Mouse (Mus musculus): Measurements from ENCODE around the gene Olfr613. TPM values are rescaled to one million over a fixed set of nuclear protein-coding genes. Genes with fewer than 3 reads are reported as not detected.
"Not testable (repeated sequence)": the region's sequence is repeated elsewhere in the genome, so short reads cannot be mapped to it uniquely, and the experiment has no call there.

Gene Olfr613
- not detected for total RNA-seq (2022)

GRCm38 (mm10) chr7:103547774-103548173 is at the start of gene Olfr613:
Olfr613 (plus strand) TSS chr7:103548074.
- DNase-seq = no peak

- no peak for DNase-seq
These were observed 35.9 kb upstream of the Olfr613 start, which contains the start of gene Olfr610 for GRCm38 (mm10) chr7:103512022-103512421. Olfr610 (minus strand) TSS chr7:103512122.

DNA sequence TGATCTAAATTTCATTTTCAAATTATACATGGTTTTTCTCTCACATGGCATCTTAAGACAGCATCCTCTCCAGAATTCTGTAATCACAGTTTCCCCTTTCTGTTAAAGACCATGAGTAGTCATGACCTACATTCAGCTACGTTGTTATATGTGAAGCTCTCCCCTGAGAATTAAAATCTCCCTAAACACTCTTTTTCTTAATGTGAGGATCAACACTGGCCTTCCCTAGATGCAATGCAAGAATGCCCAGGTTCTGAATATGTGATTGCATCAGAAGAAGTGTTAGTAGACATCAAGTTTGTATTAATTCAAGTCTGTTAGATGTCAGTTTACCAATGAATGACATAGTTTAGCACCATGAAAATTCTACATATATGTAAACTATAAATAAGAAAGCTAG is 27.1 kb upstream of the Olfr613 start, which contains the start of gene Olfr611:
Olfr611 (minus strand) TSS at position 101 of the 400 bp plus-strand sequence.
- DNase-seq = not testable (repeated sequence)

DNA sequence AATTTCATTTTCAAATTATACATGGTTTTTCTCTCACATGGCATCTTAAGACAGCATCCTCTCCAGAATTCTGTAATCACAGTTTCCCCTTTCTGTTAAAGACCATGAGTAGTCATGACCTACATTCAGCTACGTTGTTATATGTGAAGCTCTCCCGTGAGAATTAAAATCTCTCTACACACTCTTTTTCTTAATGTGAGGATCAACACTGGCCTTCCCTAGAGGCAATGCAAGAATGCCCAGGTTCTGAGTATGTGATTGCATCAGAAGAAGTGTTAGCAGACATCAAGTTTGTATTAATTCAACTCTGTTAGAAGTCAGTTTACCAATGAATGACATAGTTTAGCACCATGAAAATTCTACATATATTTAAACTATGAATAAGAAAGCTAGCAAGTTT is 5.3 kb upstream of the Olfr613 start, which contains the start of gene Olfr612:
Olfr612 (minus strand) TSS at position 101 of the 400 bp plus-strand sequence.
- DNase-seq = not testable (repeated sequence)

DNA sequence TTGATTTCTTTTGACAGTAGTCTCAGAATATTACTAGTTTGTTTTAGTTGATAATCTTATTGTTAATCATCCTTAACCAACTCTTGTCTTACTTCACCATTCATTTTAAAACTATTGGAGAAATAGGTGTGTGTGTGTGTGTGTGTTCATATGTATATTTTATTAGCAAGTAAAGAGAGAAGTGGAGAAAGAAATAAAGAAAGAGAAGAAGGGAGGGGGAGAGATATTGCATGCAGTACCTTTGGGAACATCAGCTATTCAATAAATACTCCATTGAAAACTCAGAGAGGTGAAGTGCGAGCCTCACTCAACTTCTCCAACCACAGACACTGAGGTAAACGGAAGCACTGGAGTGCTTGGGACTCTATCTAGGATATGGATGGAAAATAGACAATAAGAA is 7.9 kb downstream of the Olfr613 start, which contains the start of gene Olfr615:
Olfr615 (plus strand) TSS at position 301 of the 400 bp plus-strand sequence.
- DNase-seq = no peak

GRCm38 (mm10) chr7:103569043-103569442 is 21.2 kb downstream of the Olfr613 start, which contains the start of gene Olfr616:
Olfr616 (minus strand) TSS chr7:103569143.
- no peak for DNase-seq

- no peak for DNase-seq
These were observed 24.9 kb downstream of the Olfr613 start, which contains the start of gene Olfr617 for GRCm38 (mm10) chr7:103572761-103573160. Olfr617 (plus strand) TSS chr7:103573061.

DNA sequence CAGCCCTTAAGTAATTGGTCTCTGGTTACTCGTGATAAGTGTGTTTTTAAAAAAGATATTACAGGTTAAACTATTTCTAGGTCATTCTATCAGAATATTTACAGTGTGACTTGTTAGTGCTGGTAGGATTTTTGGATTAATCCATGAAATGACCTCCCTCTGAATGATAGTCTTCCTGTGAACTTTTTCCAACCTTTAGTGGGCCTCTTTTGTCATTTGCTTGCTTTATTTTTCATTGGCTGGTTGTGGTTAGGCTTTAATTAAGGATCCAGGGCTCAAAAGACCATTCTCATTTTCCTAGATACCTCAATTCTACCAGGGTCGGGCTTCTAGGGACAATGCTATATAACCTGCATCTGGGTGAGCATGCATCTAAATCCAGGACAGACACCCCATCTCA is 41.9 kb downstream of the Olfr613 start, which contains the start of gene Olfr618:
Olfr618 (plus strand) TSS at position 301 of the 400 bp plus-strand sequence.
- no peak for DNase-seq

GRCm38 (mm10) chr7:103600275-103600674 is 52.4 kb downstream of the Olfr613 start, which contains the start of gene Olfr619:
Olfr619 (plus strand) TSS chr7:103600575.
- no peak for DNase-seq

Small RNAs within 50 kb of the gene (microRNA-seq; reads per million reads assigned to microRNA genes)
- gene Gm26506 = 0 reads per million in 2 experiments

Other genes starting within 250 kb of the Olfr613 start
- gene Olfr596, start 242.4 kb upstream of the Olfr613 start, total RNA-seq (2022) = not detected
- gene Olfr597, start 231.8 kb upstream of the Olfr613 start, total RNA-seq (2022) = not detected
- gene Olfr598, start 224.5 kb upstream of the Olfr613 start, total RNA-seq (2022) = not detected
- not detected for gene Olfr599, start 212.2 kb upstream of the Olfr613 start, total RNA-seq (2022)
- gene Olfr600, start 198.4 kb upstream of the Olfr613 start, total RNA-seq (2022) = not detected
- gene Olfr601, start 185.4 kb upstream of the Olfr613 start, total RNA-seq (2022) = not detected
- gene Olfr603, start 161.9 kb upstream of the Olfr613 start, total RNA-seq (2022) = not detected
- gene Usp17lc, start 133.0 kb upstream of the Olfr613 start, total RNA-seq (2022) = not detected
- not detected for gene Olfr605, start 102.6 kb upstream of the Olfr613 start, total RNA-seq (2022)
- gene Olfr606, start 99.0 kb upstream of the Olfr613 start, total RNA-seq (2022) = not detected
- gene Olfr607, start 83.9 kb upstream of the Olfr613 start, total RNA-seq (2022) = not detected
- not detected for gene Olfr608, start 78.2 kb upstream of the Olfr613 start, total RNA-seq (2022)
- gene Olfr609, start 50.0 kb upstream of the Olfr613 start, total RNA-seq (2022) = not detected
- gene Olfr610, start 36.0 kb upstream of the Olfr613 start, total RNA-seq (2022) = not detected
- not detected for gene Olfr611, start 27.2 kb upstream of the Olfr613 start, total RNA-seq (2022)
- not detected for gene Olfr612, start 5.4 kb upstream of the Olfr613 start, total RNA-seq (2022)
- gene Olfr615, start 8.0 kb downstream of the Olfr613 start, total RNA-seq (2022) = not detected
- not detected for gene Olfr616, start 21.1 kb downstream of the Olfr613 start, total RNA-seq (2022)
- not detected for gene Olfr617, start 25.0 kb downstream of the Olfr613 start, total RNA-seq (2022)
- gene Olfr618, start 42.0 kb downstream of the Olfr613 start, total RNA-seq (2022) = not detected
- not detected for gene Olfr619, start 52.5 kb downstream of the Olfr613 start, total RNA-seq (2022)
- gene Olfr620, start 64.5 kb downstream of the Olfr613 start, total RNA-seq (2022) = not detected
- gene Olfr622, start 94.6 kb downstream of the Olfr613 start, total RNA-seq (2022) = not detected
- gene Olfr623, start 115.6 kb downstream of the Olfr613 start, total RNA-seq (2022) = not detected
- gene Olfr624, start 123.1 kb downstream of the Olfr613 start, total RNA-seq (2022) = under 1 TPM in 1 of 4 experiments, not detected in 3; 0.06 TPM
- not detected for gene Olfr625-ps1, start 134.6 kb downstream of the Olfr613 start, total RNA-seq (2022)
- gene Olfr243, start 166.6 kb downstream of the Olfr613 start, total RNA-seq (2022) = not detected
- gene Olfr628, start 182.3 kb downstream of the Olfr613 start, total RNA-seq (2022) = not detected
- not detected for gene Olfr629, start 196.9 kb downstream of the Olfr613 start, total RNA-seq (2022)
- gene Olfr630, start 209.3 kb downstream of the Olfr613 start, total RNA-seq (2022) = not detected
- gene Olfr69, start 223.5 kb downstream of the Olfr613 start, total RNA-seq (2022) = not detected
- gene Olfr68, start 231.6 kb downstream of the Olfr613 start, total RNA-seq (2022) = not detected
- gene Olfr67, start 243.7 kb downstream of the Olfr613 start, total RNA-seq (2022) = not detected